Mouse (Mus musculus): Measurements from ENCODE around the gene Slc5a11. TPM values are rescaled to one million over a fixed set of nuclear protein-coding genes. Genes with fewer than 3 reads are reported as not detected.

The Slc5a11 gene
- polyA plus RNA-seq, 1 experiment from 2014 or later: 1.2 TPM

- peaks cover 41% of the 10 kb centered on the region for H3K36me3 ChIP-seq (ENCODE audit: control insufficient read depth, insufficient read depth, low read length)
- H3K9me3 ChIP-seq (ENCODE audit: control insufficient read depth, low read length): no peaks in the 10 kb centered on the region
- ATAC-seq (ENCODE audit: low FRiP score, low TSS enrichment): no peak
- H3K9ac ChIP-seq (replicated peaks; ENCODE audit: low read length): no peak overlapping the region
- no peak for DNase-seq
- H3K27me3 ChIP-seq (ENCODE audit: control insufficient read depth, insufficient read depth, low read length): no peaks in the 10 kb centered on the region
- H3K4me1 ChIP-seq (ENCODE audit: control insufficient read depth, insufficient read depth, low read length): no peaks in the 10 kb centered on the region
- WGBS: 92% methylated on average over 4 of the region's 4 CpGs
- H3K4me2 ChIP-seq (ENCODE audit: low read length): no peak overlapping the region
- H3K27ac ChIP-seq (replicated peaks; ENCODE audit: low read depth, low read length): no peak overlapping the region
- no peak overlapping the region for H3K4me3 ChIP-seq (replicated peaks; ENCODE audit: low read depth, low read length)
These were observed 65.2 kb downstream of the Slc5a11 start for GRCm38 (mm10) chr7:123279797-123280196.

- no peak overlapping the region for H3K9ac ChIP-seq (replicated peaks; ENCODE audit: low read length)
- H3K4me3 ChIP-seq (replicated peaks; ENCODE audit: low read depth, low read length): no peak overlapping the region
- 79% methylated on average over 4 of the region's 4 CpGs for WGBS
- H3K4me1 ChIP-seq (ENCODE audit: control insufficient read depth, insufficient read depth, low read length): no peaks in the 10 kb centered on the region
- no peak overlapping the region for H3K27ac ChIP-seq (replicated peaks; ENCODE audit: low read depth, low read length)
- peaks cover 55% of the 10 kb centered on the region for H3K36me3 ChIP-seq (ENCODE audit: control insufficient read depth, insufficient read depth, low read length)
- ATAC-seq (ENCODE audit: low FRiP score, low TSS enrichment) (no peak), DNase-seq (peak; percentile 18)
- H3K4me2 ChIP-seq (ENCODE audit: low read length): no peak overlapping the region
- no peaks in the 10 kb centered on the region for H3K27me3 ChIP-seq (ENCODE audit: control insufficient read depth, insufficient read depth, low read length)
- H3K9me3 ChIP-seq (ENCODE audit: control insufficient read depth, low read length): no peaks in the 10 kb centered on the region
These were observed 69.2 kb downstream of the Slc5a11 start for GRCm38 (mm10) chr7:123283826-123284225.

- H3K27me3 ChIP-seq (ENCODE audit: control insufficient read depth, insufficient read depth, low read length): no peaks in the 10 kb centered on the region
- no peak overlapping the region for H3K4me2 ChIP-seq (ENCODE audit: low read length)
- no peak overlapping the region for H3K4me3 ChIP-seq (replicated peaks; ENCODE audit: low read depth, low read length)
- H3K27ac ChIP-seq (replicated peaks; ENCODE audit: low read depth, low read length): no peak overlapping the region
- no peak for DNase-seq
- H3K4me1 ChIP-seq (ENCODE audit: control insufficient read depth, insufficient read depth, low read length): no peaks in the 10 kb centered on the region
- H3K9me3 ChIP-seq (ENCODE audit: control insufficient read depth, low read length): no peaks in the 10 kb centered on the region
- H3K36me3 ChIP-seq (ENCODE audit: control insufficient read depth, insufficient read depth, low read length): peaks cover 61% of the 10 kb centered on the region
- no peak for ATAC-seq (ENCODE audit: low FRiP score, low TSS enrichment)
- H3K9ac ChIP-seq (replicated peaks; ENCODE audit: low read length): no peak overlapping the region
- WGBS: 94% methylated on average over 5 of the region's 5 CpGs
These were observed 71.3 kb downstream of the Slc5a11 start for GRCm38 (mm10) chr7:123285896-123286295.

GRCm38 (mm10) chr7:123287903-123288302, 73.3 kb downstream of the Slc5a11 start:
- Histone ChIP-seq H3K36me3 (ENCODE audit: control insufficient read depth, insufficient read depth, low read length) (peaks cover 73% of the 10 kb centered on the region), H3K9ac (replicated peaks; ENCODE audit: low read length) (no peak overlapping the region), H3K4me1 (ENCODE audit: control insufficient read depth, insufficient read depth, low read length) (no peaks in the 10 kb centered on the region), H3K4me3 (replicated peaks; ENCODE audit: low read depth, low read length) (no peak overlapping the region), H3K4me2 (ENCODE audit: low read length) (no peak overlapping the region), H3K27ac (replicated peaks; ENCODE audit: low read depth, low read length) (no peak overlapping the region), H3K27me3 (ENCODE audit: control insufficient read depth, insufficient read depth, low read length) (no peaks in the 10 kb centered on the region), H3K9me3 (ENCODE audit: control insufficient read depth, low read length) (no peaks in the 10 kb centered on the region)
- ATAC-seq (ENCODE audit: low FRiP score, low TSS enrichment) (no peak), DNase-seq (no peak)
- WGBS: 90% methylated on average over 3 of the region's 3 CpGs

GRCm38 (mm10) chr7:123289176-123289575, 74.6 kb downstream of the Slc5a11 start:
- no peak overlapping the region for H3K27ac ChIP-seq (replicated peaks; ENCODE audit: low read depth, low read length)
- peaks cover 82% of the 10 kb centered on the region for H3K36me3 ChIP-seq (ENCODE audit: control insufficient read depth, insufficient read depth, low read length)
- no peaks in the 10 kb centered on the region for H3K27me3 ChIP-seq (ENCODE audit: control insufficient read depth, insufficient read depth, low read length)
- H3K4me1 ChIP-seq (ENCODE audit: control insufficient read depth, insufficient read depth, low read length): no peaks in the 10 kb centered on the region
- no peak for DNase-seq
- WGBS: 78% methylated on average over 4 of the region's 4 CpGs
- no peak overlapping the region for H3K9ac ChIP-seq (replicated peaks; ENCODE audit: low read length)
- no peak overlapping the region for H3K4me2 ChIP-seq (ENCODE audit: low read length)
- H3K4me3 ChIP-seq (replicated peaks; ENCODE audit: low read depth, low read length): no peak overlapping the region
- no peak for ATAC-seq (ENCODE audit: low FRiP score, low TSS enrichment)
- H3K9me3 ChIP-seq (ENCODE audit: control insufficient read depth, low read length): no peaks in the 10 kb centered on the region

GRCm38 (mm10) chr7:123291942-123292341, 77.4 kb downstream of the Slc5a11 start:
- H3K36me3 ChIP-seq (ENCODE audit: control insufficient read depth, insufficient read depth, low read length): peaks cover 85% of the 10 kb centered on the region
- H3K4me3 ChIP-seq (replicated peaks; ENCODE audit: low read depth, low read length): no peak overlapping the region
- no peak overlapping the region for H3K9ac ChIP-seq (replicated peaks; ENCODE audit: low read length)
- DNase-seq: no peak
- no peak overlapping the region for H3K4me2 ChIP-seq (ENCODE audit: low read length)
- H3K27ac ChIP-seq (replicated peaks; ENCODE audit: low read depth, low read length): no peak overlapping the region
- no peaks in the 10 kb centered on the region for H3K9me3 ChIP-seq (ENCODE audit: control insufficient read depth, low read length)
- ATAC-seq (ENCODE audit: low FRiP score, low TSS enrichment): no peak
- 94% methylated on average over 8 of the region's 8 CpGs for WGBS
- no peaks in the 10 kb centered on the region for H3K4me1 ChIP-seq (ENCODE audit: control insufficient read depth, insufficient read depth, low read length)
- H3K27me3 ChIP-seq (ENCODE audit: control insufficient read depth, insufficient read depth, low read length): no peaks in the 10 kb centered on the region

GRCm38 (mm10) chr7:123293898-123294297, 79.3 kb downstream of the Slc5a11 start:
- no peak for ATAC-seq (ENCODE audit: low FRiP score, low TSS enrichment)
- 96% methylated on average over 7 of the region's 7 CpGs for WGBS
- no peak overlapping the region for H3K9ac ChIP-seq (replicated peaks; ENCODE audit: low read length)

GRCm38 (mm10) chr7:123295423-123295822, 80.8 kb downstream of the Slc5a11 start:
- Histone ChIP-seq H3K4me2 (ENCODE audit: low read length) (no peak overlapping the region), H3K27me3 (ENCODE audit: control insufficient read depth, insufficient read depth, low read length) (no peaks in the 10 kb centered on the region), H3K36me3 (ENCODE audit: control insufficient read depth, insufficient read depth, low read length) (peaks cover 86% of the 10 kb centered on the region), H3K4me1 (ENCODE audit: control insufficient read depth, insufficient read depth, low read length) (no peaks in the 10 kb centered on the region), H3K9me3 (ENCODE audit: control insufficient read depth, low read length) (no peaks in the 10 kb centered on the region), H3K4me3 (replicated peaks; ENCODE audit: low read depth, low read length) (no peak overlapping the region), H3K27ac (replicated peaks; ENCODE audit: low read depth, low read length) (no peak overlapping the region), H3K9ac (replicated peaks; ENCODE audit: low read length) (no peak overlapping the region)
- 77% methylated on average over 7 of the region's 7 CpGs for WGBS
- DNase-seq (no peak), ATAC-seq (ENCODE audit: low FRiP score, low TSS enrichment) (no peak)

More at GRCm38 (mm10) chr7:123293898-123294297, 79.3 kb downstream of the Slc5a11 start:
- peaks cover 87% of the 10 kb centered on the region for H3K36me3 ChIP-seq (ENCODE audit: control insufficient read depth, insufficient read depth, low read length)
- DNase-seq: no peak
- H3K4me2 ChIP-seq (ENCODE audit: low read length): no peak overlapping the region
- no peaks in the 10 kb centered on the region for H3K27me3 ChIP-seq (ENCODE audit: control insufficient read depth, insufficient read depth, low read length)
- H3K9me3 ChIP-seq (ENCODE audit: control insufficient read depth, low read length): no peaks in the 10 kb centered on the region
- H3K4me1 ChIP-seq (ENCODE audit: control insufficient read depth, insufficient read depth, low read length): no peaks in the 10 kb centered on the region
- no peak overlapping the region for H3K4me3 ChIP-seq (replicated peaks; ENCODE audit: low read depth, low read length)
- H3K27ac ChIP-seq (replicated peaks; ENCODE audit: low read depth, low read length): no peak overlapping the region

GRCm38 (mm10) chr7:123296097-123296496, 81.5 kb downstream of the Slc5a11 start:
- 61% methylated on average over 6 of the region's 6 CpGs for WGBS
- Histone ChIP-seq H3K27ac (replicated peaks; ENCODE audit: low read depth, low read length) (no peak overlapping the region), H3K27me3 (ENCODE audit: control insufficient read depth, insufficient read depth, low read length) (no peaks in the 10 kb centered on the region), H3K36me3 (ENCODE audit: control insufficient read depth, insufficient read depth, low read length) (peaks cover 82% of the 10 kb centered on the region), H3K4me1 (ENCODE audit: control insufficient read depth, insufficient read depth, low read length) (no peaks in the 10 kb centered on the region), H3K9ac (replicated peaks; ENCODE audit: low read length) (no peak overlapping the region), H3K4me3 (replicated peaks; ENCODE audit: low read depth, low read length) (no peak overlapping the region), H3K4me2 (ENCODE audit: low read length) (no peak overlapping the region), H3K9me3 (ENCODE audit: control insufficient read depth, low read length) (no peaks in the 10 kb centered on the region)
- no peak for DNase-seq
- no peak for ATAC-seq (ENCODE audit: low FRiP score, low TSS enrichment)
